Mouse (Mus musculus): ENCODE results near the gene Abi3bp.

DNA sequence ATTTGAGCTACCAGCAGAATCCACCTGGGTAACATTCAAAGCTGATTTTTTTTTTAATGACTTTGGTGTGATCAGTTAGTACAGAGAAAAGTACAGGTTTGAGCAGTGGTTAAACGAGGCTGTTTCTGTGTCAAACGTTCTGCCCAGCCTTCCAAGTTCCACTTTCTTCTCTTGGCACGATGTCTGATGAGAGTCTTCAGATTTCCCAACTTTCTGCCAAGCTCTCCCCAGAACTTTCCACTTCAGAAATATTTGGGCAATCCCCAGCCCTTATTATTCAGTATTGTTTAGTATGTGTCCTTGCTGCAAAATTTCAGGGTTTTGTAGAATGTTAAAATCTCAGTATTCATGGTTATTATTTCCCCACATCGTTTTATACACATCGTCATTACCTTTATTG, 115.9 kb downstream of the Abi3bp start:
- no peak for TF ChIP-seq POLR2A (IDR thresholded peaks at IDR 0.05; ENCODE audit: insufficient read depth, low read length)
- no peak for TF ChIP-seq CTCF (IDR thresholded peaks at IDR 0.05; ENCODE audit: low read depth, low read length)
- no peak for TF ChIP-seq EP300 (IDR thresholded peaks at IDR 0.05; ENCODE audit: insufficient read depth, low read depth, low read length)
